Mouse (Mus musculus) limb, embryonic 10.5 days (tissue): Measurements from ENCODE around the gene Atp5d. TPM values are rescaled to one million over a fixed set of nuclear protein-coding genes. Genes with fewer than 3 reads are reported as not detected.

Experiments used
- DNase-seq: peaks from one replicate; pipeline ENCODE4 v3.0.0-alpha.2; 2017; ENCODE audit warnings: low spot score
- H3K27ac ChIP-seq: fragments of 300-500 bp; sonication (generic); 2 replicates; pipeline ENCODE4 v1.5.1; 2016; ENCODE audit warnings: mild to moderate bottlenecking
- H3K27me3 ChIP-seq: fragments of 300-500 bp; sonication (generic); 2 replicates; pipeline ENCODE4 v1.6.1; 2016; ENCODE audit warnings: low read depth, mild to moderate bottlenecking; ENCODE audit not compliant: poor library complexity, severe bottlenecking
- H3K36me3 ChIP-seq: fragments of 300-500 bp; sonication (generic); 2 replicates; pipeline ENCODE4 v1.6.1; 2016; ENCODE audit warnings: mild to moderate bottlenecking, moderate library complexity
- H3K4me1 ChIP-seq: fragments of 300-500 bp; sonication (generic); 2 replicates; pipeline ENCODE4 v1.6.1; 2016
- H3K4me3 ChIP-seq: fragments of 300-500 bp; sonication (generic); 2 replicates; pipeline ENCODE4 v1.5.1; 2016; ENCODE audit warnings: mild to moderate bottlenecking, moderate library complexity
- H3K9me3 ChIP-seq: fragments of 300-500 bp; sonication (generic); replicated peaks from 2 replicates; pipeline ENCODE4 v1.6.1; 2016; ENCODE audit warnings: mild to moderate bottlenecking
- WGBS: fragments of 180-500 bp; shearing (Covaris S2); methylation state at CpG from one replicate; pipeline ENCODE4 v1.1.7; 2016; 5-methylcytosine and 5-hydroxymethylcytosine counted together
- polyA plus RNA-seq: library from polyadenylated mRNA; unstranded; fragments of >200 nt; fragmentation: Nextera tagmentation; extraction: Ambion mirVana; gene quantifications from 2 replicates; pipeline ENCODE4 v1.2.1, GENCODE M21; 2016

The Atp5d gene
- polyA plus RNA-seq, 1 experiment from 2014 or later: 487 TPM

GRCm38 (mm10) chr10:80104181-80104580, 34.3 kb upstream of the Atp5d start:
- H3K36me3 ChIP-seq: no peaks in the 10 kb centered on the region
- DNase-seq: no peak
- H3K4me3 ChIP-seq: no peak overlapping the region
- WGBS: 93% methylated on average over 3 of the region's 3 CpGs
- H3K27me3 ChIP-seq: no peaks in the 10 kb centered on the region
- H3K4me1 ChIP-seq: peaks cover 39% of the 10 kb centered on the region
- H3K9me3 ChIP-seq: no peaks in the 10 kb centered on the region
- H3K27ac ChIP-seq: no peak overlapping the region

GRCm38 (mm10) chr10:80105460-80105859, 33.0 kb upstream of the Atp5d start, which contains the start of gene Sbno2:
Sbno2 (minus strand) TSS chr10:80105571.
- 70% methylated on average over 5 of the region's 5 CpGs for WGBS

GRCm38 (mm10) chr10:80105926-80106325, 32.5 kb upstream of the Atp5d start:
- DNase-seq: no peak
- WGBS: 64% methylated on average over 5 of the region's 5 CpGs
- no peaks in the 10 kb centered on the region for H3K27me3 ChIP-seq
- H3K27ac ChIP-seq: peak overlapping the region; percentile 4; the same call in 1 of the 2 replicates
- peaks cover 26% of the 10 kb centered on the region for H3K4me1 ChIP-seq
- peak overlapping the region; percentile 11; the same call in 1 of the 2 replicates for H3K4me3 ChIP-seq
- H3K36me3 ChIP-seq: no peaks in the 10 kb centered on the region
- no peaks in the 10 kb centered on the region for H3K9me3 ChIP-seq

More at GRCm38 (mm10) chr10:80105460-80105859, 33.0 kb upstream of the Atp5d start, which contains the start of gene Sbno2:
- Histone ChIP-seq H3K27me3 (no peaks in the 10 kb centered on the region), H3K4me3 (peak within 1 kb of the TSS; percentile 11; the same call in 1 of the 2 replicates), H3K9me3 (no peaks in the 10 kb centered on the region), H3K27ac (peak within 1 kb of the TSS; percentile 4; the same call in 1 of the 2 replicates), H3K4me1 (peaks cover 31% of the 10 kb centered on the region), H3K36me3 (no peaks in the 10 kb centered on the region)
- no peak for DNase-seq

GRCm38 (mm10) chr10:80107678-80108077, 30.8 kb upstream of the Atp5d start:
- no peak for DNase-seq
- Histone ChIP-seq H3K4me3 (no peak overlapping the region), H3K36me3 (no peaks in the 10 kb centered on the region), H3K4me1 (peaks cover 10% of the 10 kb centered on the region), H3K27ac (no peak overlapping the region), H3K27me3 (no peaks in the 10 kb centered on the region), H3K9me3 (no peaks in the 10 kb centered on the region)
- 66% methylated on average over 6 of the region's 6 CpGs for whole genome bisulfite sequencing

GRCm38 (mm10) chr10:80114341-80115284, 23.8 kb upstream of the Atp5d start:
- peak; percentile 94 for DNase-seq
- peak overlapping the region; percentile 94 for H3K4me3 ChIP-seq
- peak overlapping the region; percentile 93 for H3K27ac ChIP-seq
- WGBS: 1% methylated on average over 27 of the region's 27 CpGs
- no peaks in the 10 kb centered on the region for H3K9me3 ChIP-seq
- peaks cover 27% of the 10 kb centered on the region for H3K36me3 ChIP-seq
- H3K4me1 ChIP-seq: peaks cover 40% of the 10 kb centered on the region
- H3K27me3 ChIP-seq: no peaks in the 10 kb centered on the region

GRCm38 (mm10) chr10:80115290-80115943, 23.0 kb upstream of the Atp5d start, which contains the start of gene Stk11:
Stk11 (plus strand) TSS chr10:80115803.
- H3K4me3 ChIP-seq: peak within 1 kb of the TSS; percentile 94
- WGBS: under 1% methylated on average over 70 of the region's 70 CpGs
- H3K27ac ChIP-seq: peak within 1 kb of the TSS; percentile 93
- H3K9me3 ChIP-seq: no peaks in the 10 kb centered on the region
- peak; percentile 91 for DNase-seq
- H3K36me3 ChIP-seq: peaks cover 35% of the 10 kb centered on the region
- peaks cover 44% of the 10 kb centered on the region for H3K4me1 ChIP-seq
- H3K27me3 ChIP-seq: no peaks in the 10 kb centered on the region

GRCm38 (mm10) chr10:80115944-80116335, 22.5 kb upstream of the Atp5d start:
- peak overlapping the region; percentile 94 for H3K4me3 ChIP-seq
- peaks cover 40% of the 10 kb centered on the region for H3K36me3 ChIP-seq
- H3K4me1 ChIP-seq: peaks cover 44% of the 10 kb centered on the region
- no peak for DNase-seq
- peak overlapping the region; percentile 93 for H3K27ac ChIP-seq
- H3K9me3 ChIP-seq: no peaks in the 10 kb centered on the region
- no peaks in the 10 kb centered on the region for H3K27me3 ChIP-seq
- under 1% methylated on average over 63 of the region's 63 CpGs for WGBS

- 1% methylated on average over 27 of the region's 27 CpGs for WGBS
- H3K27me3 ChIP-seq: no peaks in the 10 kb centered on the region
- peaks cover 44% of the 10 kb centered on the region for H3K4me1 ChIP-seq
- H3K4me3 ChIP-seq: peak overlapping the region; percentile 94
- H3K27ac ChIP-seq: peak overlapping the region; percentile 93
- no peaks in the 10 kb centered on the region for H3K9me3 ChIP-seq
- H3K36me3 ChIP-seq: peaks cover 46% of the 10 kb centered on the region
- DNase-seq: peak; percentile 62
Measured at GRCm38 (mm10) chr10:80116563-80116926, 21.9 kb upstream of the Atp5d start.

- H3K4me3 ChIP-seq: peak overlapping the region; percentile 94
- peak overlapping the region; percentile 93 for H3K27ac ChIP-seq
- H3K27me3 ChIP-seq: no peaks in the 10 kb centered on the region
- DNase-seq: peak; percentile 50
- peaks cover 52% of the 10 kb centered on the region for H3K36me3 ChIP-seq
- H3K4me1 ChIP-seq: peaks cover 44% of the 10 kb centered on the region
- no peaks in the 10 kb centered on the region for H3K9me3 ChIP-seq
- 7% methylated on average over 30 of the region's 30 CpGs for WGBS
Measured at GRCm38 (mm10) chr10:80116927-80117691, 21.3 kb upstream of the Atp5d start.

GRCm38 (mm10) chr10:80117736-80118135, 20.7 kb upstream of the Atp5d start:
- WGBS: 74% methylated on average over 1 of the region's 1 CpGs
- peak overlapping the region; percentile 93; the same call in 1 of the 2 replicates for H3K27ac ChIP-seq
- DNase-seq: no peak
- no peaks in the 10 kb centered on the region for H3K9me3 ChIP-seq
- peak overlapping the region; percentile 94 for H3K4me3 ChIP-seq
- H3K36me3 ChIP-seq: peaks cover 58% of the 10 kb centered on the region
- H3K27me3 ChIP-seq: no peaks in the 10 kb centered on the region
- peaks cover 44% of the 10 kb centered on the region for H3K4me1 ChIP-seq

- DNase-seq: no peak
- H3K4me1 ChIP-seq: peaks cover 44% of the 10 kb centered on the region
- H3K27ac ChIP-seq: no peak overlapping the region
- 87% methylated on average over 6 of the region's 6 CpGs for WGBS
- no peaks in the 10 kb centered on the region for H3K9me3 ChIP-seq
- H3K4me3 ChIP-seq: peak overlapping the region; percentile 94
- H3K27me3 ChIP-seq: no peaks in the 10 kb centered on the region
- peaks cover 66% of the 10 kb centered on the region for H3K36me3 ChIP-seq
Measured at GRCm38 (mm10) chr10:80118552-80118951, 19.9 kb upstream of the Atp5d start.

GRCm38 (mm10) chr10:80120146-80120545, 18.3 kb upstream of the Atp5d start:
- Histone ChIP-seq H3K36me3 (peaks cover 82% of the 10 kb centered on the region), H3K27me3 (no peaks in the 10 kb centered on the region), H3K27ac (no peak overlapping the region), H3K4me3 (peak overlapping the region; percentile 6; the same call in 1 of the 2 replicates), H3K9me3 (no peaks in the 10 kb centered on the region), H3K4me1 (peaks cover 39% of the 10 kb centered on the region)
- no peak for DNase-seq
- WGBS: 86% methylated on average over 2 of the region's 2 CpGs
